Mouse (Mus musculus) urinary bladder, adult 18-20 months (tissue): ENCODE data around the gene Itgbl1.

Experiments
- DNase-seq, 2 experiments: peaks; one replicate each; pipeline ENCODE4 v3.0.0; 2022; ENCODE audit warnings: low spot score in 2 of 2, mixed read lengths in 2 of 2

Gene Itgbl1

GRCm38 (mm10) chr14:123967996-123968395 lies 308.2 kb downstream of the Itgbl1 start:
- no peak for DNase-seq

GRCm38 (mm10) chr14:123990591-123991195 lies 330.9 kb downstream of the Itgbl1 start:
- no peak for DNase-seq
